Mouse (Mus musculus) retina, postnatal 1 day (tissue): ENCODE measurements around the gene Prss33.

ENCODE experiments used
- DNase-seq: peaks from one replicate; pipeline ENCODE4 v3.0.0-alpha.2; 2012

The Prss33 gene

DNA sequence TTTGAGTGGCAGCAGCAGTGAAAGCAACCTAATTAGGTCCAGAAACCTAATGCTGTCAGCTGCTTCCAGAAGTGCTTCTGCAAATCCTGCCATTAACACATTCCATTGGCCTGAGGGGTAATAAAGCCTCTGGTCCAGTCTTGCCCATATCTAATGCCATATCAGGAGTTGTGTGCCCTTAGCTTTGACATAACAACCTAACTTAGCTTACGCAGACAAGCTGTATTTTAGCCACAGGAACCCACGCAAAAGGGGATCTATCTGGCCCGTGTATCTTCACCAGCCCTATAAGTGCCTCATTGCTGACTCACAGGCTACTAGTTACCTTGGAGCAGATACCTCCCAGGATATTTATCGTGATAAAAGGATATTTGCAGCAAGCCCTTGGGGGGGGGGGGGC, 10.3 kb downstream of the Prss33 start:
- DNase-seq = no peak

DNA sequence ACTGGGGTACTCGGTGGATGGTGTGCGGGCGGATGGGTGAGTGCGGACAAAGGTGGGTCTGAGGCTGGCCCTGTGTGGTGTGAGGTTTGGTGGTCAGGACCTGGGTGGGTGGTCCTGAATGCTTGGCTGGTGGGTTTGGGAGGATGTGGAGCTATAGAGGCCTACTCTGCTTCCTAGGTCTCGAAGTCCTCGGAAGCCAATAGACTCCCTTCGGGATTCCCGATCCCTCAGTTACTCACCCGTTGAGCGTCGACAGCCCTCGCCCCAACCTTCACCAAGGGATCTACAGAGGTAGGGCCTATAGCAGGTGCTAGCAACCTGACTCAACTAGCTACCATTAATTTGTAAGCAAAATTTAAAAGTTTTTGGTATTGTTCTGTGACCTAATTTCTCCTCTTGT, 12.2 kb downstream of the Prss33 start:
- no peak for DNase-seq

DNA sequence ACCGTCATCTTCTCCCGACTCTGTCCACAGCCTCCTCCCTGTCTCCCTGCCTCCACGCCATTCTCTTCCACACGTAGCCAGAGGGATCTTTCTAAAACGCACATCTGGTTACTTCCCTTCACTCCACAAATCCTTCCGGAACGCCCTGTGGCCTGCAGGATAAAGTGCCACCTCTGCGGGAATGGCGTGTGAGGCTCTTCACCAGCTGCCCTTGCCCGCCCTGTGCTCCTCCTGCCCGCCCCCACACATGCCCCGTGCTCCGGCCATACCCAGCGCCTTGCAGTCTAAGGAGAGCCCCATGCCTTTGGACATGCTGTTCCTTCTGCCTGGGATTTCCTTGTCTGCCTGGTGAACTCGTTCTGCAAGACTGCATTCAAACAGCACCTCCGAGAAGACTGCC, 12.8 kb downstream of the Prss33 start:
- DNase-seq = no peak

DNA sequence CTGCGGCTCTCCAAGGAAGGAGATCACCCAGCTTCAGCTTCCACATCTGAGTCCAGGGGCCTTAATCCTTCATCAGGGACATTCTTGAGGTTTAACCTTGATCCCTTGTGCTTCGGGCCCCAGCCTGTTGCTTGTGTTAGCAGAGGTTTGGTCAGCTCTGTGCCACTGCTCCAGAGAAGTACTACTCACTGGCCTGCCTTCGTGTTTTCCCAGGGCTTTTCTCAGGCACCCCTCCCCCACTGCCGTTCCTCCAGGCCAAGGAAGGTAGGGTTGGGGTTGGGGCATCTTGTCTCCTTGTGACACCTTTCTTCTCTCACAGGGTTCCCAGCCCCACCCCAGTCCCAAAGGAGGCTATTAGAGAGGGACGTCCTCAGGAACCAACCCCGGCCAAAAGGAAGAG, 13.8 kb downstream of the Prss33 start:
- DNase-seq = no peak

GRCm38 (mm10) chr17:23820731-23821130, 15.1 kb downstream of the Prss33 start:
- DNase-seq = no peak

DNA sequence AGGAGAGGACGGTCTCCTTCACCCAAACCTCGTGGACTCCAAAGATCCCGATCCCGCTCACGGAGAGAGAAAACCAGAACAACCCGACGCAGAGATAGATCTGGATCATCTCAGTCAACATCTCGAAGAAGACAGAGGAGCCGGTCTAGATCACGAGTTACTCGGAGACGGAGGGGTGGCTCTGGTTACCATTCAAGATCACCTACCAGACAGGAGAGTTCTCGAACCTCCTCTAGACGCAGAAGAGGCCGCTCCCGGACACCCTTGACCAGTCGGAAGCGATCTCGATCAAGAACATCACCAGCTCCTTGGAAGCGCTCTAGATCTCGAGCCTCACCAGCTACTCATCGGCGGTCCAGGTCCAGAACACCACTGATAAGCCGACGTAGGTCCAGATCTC, 16.6 kb downstream of the Prss33 start:
- DNase-seq = no peak

- no peak for DNase-seq
Observed at GRCm38 (mm10) chr17:23818579-23818978, 17.3 kb downstream of the Prss33 start.

DNA sequence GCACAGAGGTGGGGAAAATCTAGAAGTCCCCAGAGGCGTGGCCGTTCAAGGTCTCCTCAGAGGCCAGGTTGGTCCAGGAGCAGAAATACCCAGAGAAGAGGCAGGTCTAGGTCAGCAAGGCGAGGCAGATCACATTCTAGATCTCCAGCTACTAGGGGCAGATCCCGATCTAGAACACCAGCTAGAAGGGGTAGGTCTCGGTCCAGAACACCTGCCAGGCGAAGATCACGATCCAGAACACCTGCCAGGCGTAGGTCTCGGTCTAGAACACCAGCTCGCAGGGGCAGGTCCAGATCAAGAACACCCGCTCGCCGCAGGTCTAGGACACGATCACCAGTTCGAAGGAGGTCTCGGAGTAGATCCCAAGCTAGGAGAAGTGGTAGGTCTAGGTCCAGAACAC, 20.2 kb downstream of the Prss33 start:
- DNase-seq = no peak

DNA sequence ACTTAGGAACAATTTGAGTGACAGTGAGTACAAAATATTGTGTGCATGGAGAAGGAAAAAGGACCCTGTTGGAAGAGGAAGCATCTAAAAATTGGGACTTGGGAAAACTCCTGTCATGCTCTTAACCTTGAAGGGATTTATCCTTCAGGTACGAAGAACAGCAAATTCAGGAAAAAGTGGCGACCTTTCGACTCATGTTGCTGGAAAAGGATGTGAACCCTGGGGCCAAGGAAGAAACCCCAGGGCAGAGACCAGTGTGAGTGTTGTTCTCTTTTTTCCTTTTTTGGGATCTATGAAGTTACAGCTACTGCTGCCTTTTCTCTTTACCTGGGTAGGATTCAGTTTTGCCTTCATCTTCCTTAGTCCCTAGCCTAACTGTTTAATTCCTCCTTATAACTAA, 27.9 kb downstream of the Prss33 start:
- no peak for DNase-seq

DNA sequence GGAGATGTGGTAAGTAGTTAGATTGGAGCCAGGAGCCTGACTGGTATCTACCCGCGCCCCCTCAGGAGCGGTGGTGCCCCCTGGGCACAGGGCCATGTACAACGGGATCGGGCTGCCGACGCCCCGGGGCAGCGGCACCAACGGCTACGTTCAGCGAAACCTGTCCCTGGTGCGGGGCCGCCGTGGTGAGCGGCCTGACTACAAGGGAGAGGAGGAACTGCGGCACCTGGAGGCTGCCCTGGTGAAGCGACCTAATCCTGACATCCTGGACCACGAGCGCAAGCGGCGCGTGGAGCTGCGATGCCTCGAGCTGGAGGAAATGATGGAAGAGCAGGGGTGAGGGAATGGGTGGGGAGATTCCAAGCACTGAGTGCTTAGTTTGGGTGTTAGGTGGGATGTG, 29.0 kb downstream of the Prss33 start:
- peak; percentile 34 for DNase-seq

GRCm38 (mm10) chr17:23804426-23805085, 31.3 kb downstream of the Prss33 start:
- DNase-seq = no peak

GRCm38 (mm10) chr17:23803366-23804041, 32.4 kb downstream of the Prss33 start:
- peak; percentile 93 for DNase-seq

DNA sequence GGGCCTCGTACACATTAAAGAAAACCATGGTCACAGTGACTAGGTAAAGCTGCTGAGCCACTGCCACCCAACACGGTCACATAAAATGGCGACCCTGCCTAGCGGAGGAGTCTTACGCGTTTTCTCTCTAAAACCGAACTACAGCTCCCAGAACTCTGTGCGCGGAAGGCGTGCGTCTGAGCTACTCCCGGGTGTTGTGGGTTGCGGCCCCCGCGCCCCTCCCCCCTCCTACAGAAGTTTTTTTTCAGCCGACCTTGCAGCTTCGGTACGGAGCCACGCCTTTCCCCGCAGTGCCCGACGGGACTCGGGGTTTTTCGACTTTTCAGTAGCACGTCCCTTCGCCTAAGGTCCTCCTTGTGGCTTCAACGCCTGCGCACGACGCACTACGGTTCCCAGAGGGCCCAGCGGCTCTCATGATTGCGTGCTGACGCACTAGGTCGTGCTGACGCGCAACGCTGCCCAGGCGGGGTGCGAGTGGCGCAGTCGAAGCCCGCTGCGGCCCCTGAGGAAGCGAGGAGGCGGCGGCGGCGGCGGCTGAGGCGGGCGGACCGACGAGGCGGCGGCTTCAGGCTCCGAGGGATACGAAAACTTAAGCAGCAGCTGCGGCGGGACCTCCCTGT, 33.0 kb downstream of the Prss33 start:
- DNase-seq = peak; percentile 100

GRCm38 (mm10) chr17:23801627-23802026, 34.2 kb downstream of the Prss33 start:
- DNase-seq = no peak

- no peak for DNase-seq
Observed at GRCm38 (mm10) chr17:23797316-23797715, 38.5 kb downstream of the Prss33 start.

DNA sequence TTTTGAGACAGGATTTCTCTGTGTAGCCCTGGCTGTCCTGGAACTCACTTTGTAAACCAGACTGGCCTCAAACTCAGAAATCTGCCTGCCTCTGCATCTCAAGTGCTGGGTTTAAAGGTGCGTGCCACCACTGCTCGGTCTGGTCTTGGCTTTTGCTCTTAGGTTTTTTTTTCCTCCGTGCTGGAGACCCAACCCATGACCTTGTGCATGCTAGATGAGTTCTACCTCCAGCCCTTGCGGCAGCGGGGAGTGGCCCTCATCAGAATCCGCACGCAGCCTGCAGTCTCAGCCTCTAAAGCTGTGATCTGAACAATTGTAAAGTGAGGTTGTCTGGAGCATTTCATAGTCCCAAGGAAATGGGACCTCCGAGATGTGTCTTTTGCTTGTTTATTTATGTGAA, 40.5 kb downstream of the Prss33 start:
- DNase-seq = no peak

- DNase-seq = no peak
Observed at GRCm38 (mm10) chr17:23791079-23791357, 44.8 kb downstream of the Prss33 start.

DNA sequence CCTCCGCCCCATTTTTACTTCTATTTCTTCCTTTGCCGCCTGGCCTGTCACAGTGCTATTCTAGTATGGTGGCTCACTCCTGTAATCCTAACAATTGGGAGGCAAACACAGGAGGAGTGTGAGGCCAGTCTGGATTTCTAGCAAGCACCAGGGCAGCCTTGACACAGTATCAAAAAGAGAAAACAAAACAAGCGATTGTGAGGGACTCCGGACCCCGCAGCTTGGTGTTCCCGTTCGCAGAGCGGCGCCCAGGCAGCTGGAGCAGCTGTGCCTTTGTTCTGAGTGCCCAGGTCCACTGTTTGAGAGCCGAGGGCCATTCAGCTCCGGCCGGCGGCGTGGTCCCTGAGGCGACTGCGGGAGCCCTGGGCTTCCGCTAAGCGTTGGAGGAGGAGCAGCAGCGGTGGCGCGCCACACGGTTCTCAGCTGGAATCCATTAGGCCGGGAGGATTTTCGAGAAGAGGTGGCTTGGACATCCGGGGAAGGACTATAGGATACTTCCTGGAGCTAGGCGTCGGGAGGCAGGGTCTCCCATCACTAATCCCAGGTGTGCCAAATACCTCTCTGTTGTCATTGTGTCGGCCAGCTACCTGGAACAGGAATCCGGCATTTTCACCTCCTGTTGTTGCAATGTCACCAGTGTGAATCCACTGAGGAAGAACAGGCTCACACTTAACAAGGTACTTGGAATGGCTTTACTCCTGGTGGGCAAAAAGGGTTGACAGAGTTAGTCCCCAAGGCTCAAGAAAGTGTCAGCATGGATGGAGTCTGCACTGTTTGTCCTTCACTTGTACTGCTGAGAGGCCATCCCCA, 45.4 kb downstream of the Prss33 start, which contains the start of gene Srrm2:
Gene Srrm2, plus strand, starts transcription at position 264 of the 810 bp plus-strand sequence.
- peak; percentile 84 for DNase-seq

GRCm38 (mm10) chr17:23789749-23790268, 46.0 kb downstream of the Prss33 start:
- DNase-seq = no peak

GRCm38 (mm10) chr17:23788973-23789372, 46.9 kb downstream of the Prss33 start:
- no peak for DNase-seq

GRCm38 (mm10) chr17:23786510-23786931, 49.3 kb downstream of the Prss33 start:
- peak; percentile 60 for DNase-seq

DNA sequence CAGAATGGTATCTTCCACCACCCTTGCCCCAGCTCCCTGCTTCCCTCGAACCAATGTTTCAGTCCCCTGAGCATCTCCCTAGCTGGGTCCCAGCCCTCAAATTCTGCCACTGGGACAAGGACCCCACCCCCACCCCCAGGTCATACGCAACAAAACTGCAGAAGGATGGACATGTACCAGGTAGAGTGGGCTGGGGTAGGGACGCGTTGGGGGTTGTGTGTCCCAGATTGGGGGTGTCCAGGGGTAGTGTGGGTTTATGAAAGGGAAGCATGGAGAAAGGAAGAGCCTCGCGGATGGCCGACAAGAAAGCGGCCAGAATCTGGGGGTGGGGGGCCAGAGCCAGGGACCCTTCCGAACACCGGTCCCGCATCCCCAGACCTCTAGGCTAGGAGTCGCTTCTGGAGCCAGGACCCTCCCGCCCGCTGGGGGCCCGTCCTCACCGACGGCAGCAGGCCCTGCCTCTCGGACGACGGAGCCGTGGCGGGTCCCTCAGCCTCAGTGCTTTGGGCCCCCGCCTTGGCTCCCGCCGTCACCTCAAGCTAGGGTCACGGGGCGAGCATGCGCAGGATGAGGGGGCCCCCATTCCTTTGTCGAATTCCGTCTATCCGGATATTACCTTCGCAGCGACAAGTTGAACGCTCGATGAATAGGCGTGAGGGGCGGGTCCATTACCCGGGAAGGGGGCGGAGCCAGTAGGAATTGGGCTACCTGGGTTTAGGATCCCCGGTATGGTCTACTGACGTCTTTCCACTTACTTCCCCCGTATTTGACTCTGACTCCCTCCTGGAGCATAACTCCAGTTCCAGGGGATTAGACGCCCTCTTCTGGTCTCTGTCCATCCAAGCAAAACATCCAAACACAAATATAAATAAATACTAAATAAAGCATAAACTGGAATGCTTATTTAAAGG, 50.0 kb downstream of the Prss33 start, which contains the start of gene Flywch2:
Gene Flywch2, minus strand, starts transcription at position 521 of the 911 bp plus-strand sequence.
- DNase-seq = peak; percentile 87
